Mouse (Mus musculus) ES-E14 (cell line): ENCODE measurements around the gene Txndc12.

Experiments
- CHD2 ChIP-seq: IDR thresholded peaks from 2 replicates; pipeline ENCODE4 v1.6.1; 2014; ENCODE audit warnings: mild to moderate bottlenecking, low read depth, low read length, inconsistent platforms
- HCFC1 ChIP-seq: IDR thresholded peaks from 2 replicates; pipeline ENCODE4 v1.6.1; 2012; ENCODE audit warnings: low read length, inconsistent platforms, borderline replicate concordance; ENCODE audit not compliant: insufficient read depth
- MAFK ChIP-seq: IDR thresholded peaks from 2 replicates; pipeline ENCODE4 v1.6.1; 2014; ENCODE audit warnings: mild to moderate bottlenecking, low read depth, low read length, inconsistent platforms; ENCODE audit not compliant: insufficient read depth
- ZC3H11A ChIP-seq: IDR thresholded peaks from 2 replicates; pipeline ENCODE4 v1.6.1; 2012; ENCODE audit warnings: low read depth, mild to moderate bottlenecking, inconsistent platforms, low read length, borderline replicate concordance
- ZNF384 ChIP-seq: IDR thresholded peaks from 2 replicates; pipeline ENCODE4 v1.6.1; 2012; ENCODE audit warnings: low read depth, low read length, inconsistent platforms

DNA sequence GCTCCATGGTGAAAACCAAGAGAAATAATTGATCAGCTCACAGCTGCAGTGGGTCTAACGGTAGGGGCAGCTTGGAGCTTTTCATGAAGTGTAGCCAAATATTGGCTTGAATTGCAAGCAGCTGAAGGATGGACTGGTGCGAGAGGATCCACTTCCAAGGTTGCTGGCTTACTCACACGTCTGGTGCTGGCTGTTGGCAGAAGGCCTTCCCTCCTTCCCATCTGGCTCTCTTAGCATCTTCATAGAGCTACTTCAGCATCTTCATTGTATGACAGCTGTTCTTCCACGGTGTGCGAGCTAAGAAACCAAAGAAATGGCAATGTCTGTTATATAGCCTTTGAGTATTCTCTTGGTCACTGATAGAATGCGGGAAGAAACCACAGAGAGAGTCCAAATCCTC lies 56.5 kb downstream of the Txndc12 start:
- TF ChIP-seq ZC3H11A = no peak
- TF ChIP-seq MAFK = no peak
- no peak for TF ChIP-seq HCFC1
- no peak for TF ChIP-seq CHD2
- TF ChIP-seq ZNF384 = no peak
